Mouse (Mus musculus) G1E-ER4 (cell line): ENCODE results near the gene Phospho1. TPM values are rescaled to one million over a fixed set of nuclear protein-coding genes. Genes with fewer than 3 reads are reported as not detected.

Source experiments
- GATA1 ChIP-seq: IDR thresholded peaks from one replicate; pipeline ENCODE4 v1.8.0; 2012; ENCODE audit warnings: low read length, inconsistent platforms
- polyA plus RNA-seq: library from polyadenylated mRNA; stranded (reverse); fragments of >175 nt; gene quantifications from 2 replicates; pipeline ENCODE4 v1.2.3, GENCODE M21; 2012

Phospho1 gene
- polyA plus RNA-seq, 1 experiment: 284 TPM

DNA sequence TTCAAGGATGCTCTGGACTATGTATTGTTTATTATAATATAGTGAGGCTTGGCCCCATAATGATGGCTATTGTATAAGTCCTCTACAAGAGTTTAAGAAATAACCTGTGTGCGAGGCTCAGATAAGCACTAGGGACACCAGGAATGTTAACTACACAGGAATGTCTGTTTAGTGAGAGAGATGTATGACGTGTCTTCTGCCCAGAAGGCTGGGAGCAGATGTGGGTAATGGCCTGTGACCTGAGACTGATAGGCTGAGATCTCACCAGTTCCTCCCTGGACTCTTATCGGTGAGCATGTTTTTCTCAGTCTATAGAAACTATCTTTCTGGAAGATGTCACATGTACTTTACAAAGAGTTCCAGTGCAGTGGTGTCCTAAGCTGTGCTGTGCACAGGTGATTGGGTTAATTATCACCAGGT is 35.8 kb downstream of the Phospho1 start:
- peak; percentile 70 for TF ChIP-seq GATA1

GRCm38 (mm10) chr11:95861397-95861796 is 37.1 kb downstream of the Phospho1 start:
- no peak for TF ChIP-seq GATA1

DNA sequence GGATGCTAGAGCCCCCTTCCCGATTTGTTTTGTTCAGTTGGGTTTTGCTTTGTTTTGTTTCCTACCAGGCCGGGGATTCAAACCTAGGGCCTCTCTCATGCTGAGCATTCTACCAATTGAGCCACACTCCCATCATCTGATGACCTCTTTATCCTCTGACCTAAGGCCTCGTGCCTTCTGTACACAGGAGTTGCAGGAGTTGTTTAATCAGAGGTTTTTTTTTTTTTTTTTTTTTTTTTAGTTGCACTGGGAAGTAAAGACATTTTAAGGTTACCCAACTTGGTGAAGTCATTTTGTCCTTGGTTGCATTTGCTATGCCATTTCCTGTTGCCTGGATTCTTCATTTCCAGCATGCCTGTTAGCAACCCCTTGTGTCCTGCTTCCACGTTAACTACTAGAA is 45.1 kb downstream of the Phospho1 start:
- TF ChIP-seq GATA1: no peak

- no peak for TF ChIP-seq GATA1
Measured at GRCm38 (mm10) chr11:95869918-95870470, 45.7 kb downstream of the Phospho1 start.

DNA sequence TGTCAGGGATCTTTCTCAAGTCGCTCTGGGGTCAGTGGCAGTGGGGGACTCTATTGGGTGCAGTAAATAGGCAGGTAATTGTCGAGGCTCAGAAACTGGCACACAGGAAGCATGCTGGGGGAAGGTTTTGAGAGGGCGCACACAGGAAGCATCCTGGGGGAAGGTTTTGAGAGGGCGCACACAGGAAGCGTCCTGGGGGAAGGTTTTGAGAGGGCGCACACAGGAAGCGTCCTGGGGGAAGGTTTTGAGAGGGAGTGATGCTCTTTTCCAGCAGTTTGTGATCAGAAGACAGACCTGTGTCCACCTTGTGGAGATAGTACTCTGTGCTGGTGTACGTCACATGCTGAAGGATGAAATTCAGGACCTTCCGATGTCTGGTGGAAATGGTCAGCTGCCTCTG is 51.5 kb downstream of the Phospho1 start:
- no peak for TF ChIP-seq GATA1

GRCm38 (mm10) chr11:95876296-95876695 is 52.0 kb downstream of the Phospho1 start:
- no peak for TF ChIP-seq GATA1

Other genes with a start within 250 kb of the Phospho1 start
- not detected in 2 replicates for gene Ngfr, start 236.8 kb upstream of the Phospho1 start, polyA plus RNA-seq
- 43.0 and 51.4 TPM in 2 replicates for gene Phb, start 157.5 kb upstream of the Phospho1 start, polyA plus RNA-seq
- gene Zfp652, start 111.8 kb upstream of the Phospho1 start, polyA plus RNA-seq: 140 and 144 TPM in 2 replicates
- not detected in 2 replicates for gene B130006D01Rik, start 100.9 kb upstream of the Phospho1 start, polyA plus RNA-seq
- 6.5 and 9.5 TPM in 2 replicates for gene Gngt2, start 12.7 kb downstream of the Phospho1 start, polyA plus RNA-seq
- gene Abi3, start 18.0 kb downstream of the Phospho1 start, polyA plus RNA-seq: 34.0 and 39.2 TPM in 2 replicates
- not detected in 2 replicates for gene B4galnt2, start 90.4 kb downstream of the Phospho1 start, polyA plus RNA-seq
- gene Igf2bp1, start 181.4 kb downstream of the Phospho1 start, polyA plus RNA-seq: 33.3 and 33.4 TPM in 2 replicates
- gene Gip, start 200.0 kb downstream of the Phospho1 start, polyA plus RNA-seq: not detected in 2 replicates
- gene Snf8, start 210.4 kb downstream of the Phospho1 start, polyA plus RNA-seq: 153 and 177 TPM in 2 replicates
- gene Ube2z, start 240.9 kb downstream of the Phospho1 start, polyA plus RNA-seq: 27.6 and 33.9 TPM in 2 replicates